Mouse (Mus musculus) urinary bladder, postnatal 25 days (tissue): Measurements from ENCODE around the gene Bcl2l1.

Experiments
- DNase-seq: peaks from one replicate; pipeline ENCODE4 v3.0.0; 2022; ENCODE audit warnings: low spot score

Bcl2l1 gene

GRCm38 (mm10) chr2:152824438-152825167 lies 6.9 kb downstream of the Bcl2l1 start:
- no peak for DNase-seq

GRCm38 (mm10) chr2:152823770-152824169 lies 7.8 kb downstream of the Bcl2l1 start:
- no peak for DNase-seq

GRCm38 (mm10) chr2:152821566-152821965 lies 10.0 kb downstream of the Bcl2l1 start:
- no peak for DNase-seq

- no peak for DNase-seq
These were observed 10.5 kb downstream of the Bcl2l1 start for GRCm38 (mm10) chr2:152821023-152821422.

GRCm38 (mm10) chr2:152820369-152820768 lies 11.2 kb downstream of the Bcl2l1 start:
- DNase-seq, result no peak

- DNase-seq, result no peak
These were observed 11.6 kb downstream of the Bcl2l1 start for GRCm38 (mm10) chr2:152819926-152820325.

GRCm38 (mm10) chr2:152819097-152819624 lies 12.4 kb downstream of the Bcl2l1 start:
- DNase-seq, result no peak

- DNase-seq, result no peak
These were observed 12.8 kb downstream of the Bcl2l1 start for GRCm38 (mm10) chr2:152818679-152819078.

- no peak for DNase-seq
These were observed 13.8 kb downstream of the Bcl2l1 start for GRCm38 (mm10) chr2:152817596-152818291.

- no peak for DNase-seq
These were observed 14.7 kb downstream of the Bcl2l1 start for GRCm38 (mm10) chr2:152816657-152817348.

- DNase-seq, result no peak
These were observed 15.5 kb downstream of the Bcl2l1 start for GRCm38 (mm10) chr2:152815879-152816656.

- no peak for DNase-seq
These were observed 17.2 kb downstream of the Bcl2l1 start for GRCm38 (mm10) chr2:152814213-152814874.

GRCm38 (mm10) chr2:152813232-152813631 lies 18.3 kb downstream of the Bcl2l1 start:
- DNase-seq, result no peak

- DNase-seq, result no peak
These were observed 20.0 kb downstream of the Bcl2l1 start for GRCm38 (mm10) chr2:152811336-152812165.

GRCm38 (mm10) chr2:152810158-152810941 lies 21.2 kb downstream of the Bcl2l1 start:
- no peak for DNase-seq

- DNase-seq, result no peak
These were observed 23.4 kb downstream of the Bcl2l1 start for GRCm38 (mm10) chr2:152808178-152808577.

- no peak for DNase-seq
These were observed 25.5 kb downstream of the Bcl2l1 start for GRCm38 (mm10) chr2:152806037-152806436.

- no peak for DNase-seq
These were observed 26.4 kb downstream of the Bcl2l1 start for GRCm38 (mm10) chr2:152805111-152805490.

GRCm38 (mm10) chr2:152804408-152805110 lies 27.0 kb downstream of the Bcl2l1 start:
- no peak for DNase-seq
